Mouse (Mus musculus): ENCODE results near the gene Slc41a2. TPM values are rescaled to one million over a fixed set of nuclear protein-coding genes. Genes with fewer than 3 reads are reported as not detected.

Gene Slc41a2
- polyA plus RNA-seq, 1 experiment, result 11.5 TPM

DNA sequence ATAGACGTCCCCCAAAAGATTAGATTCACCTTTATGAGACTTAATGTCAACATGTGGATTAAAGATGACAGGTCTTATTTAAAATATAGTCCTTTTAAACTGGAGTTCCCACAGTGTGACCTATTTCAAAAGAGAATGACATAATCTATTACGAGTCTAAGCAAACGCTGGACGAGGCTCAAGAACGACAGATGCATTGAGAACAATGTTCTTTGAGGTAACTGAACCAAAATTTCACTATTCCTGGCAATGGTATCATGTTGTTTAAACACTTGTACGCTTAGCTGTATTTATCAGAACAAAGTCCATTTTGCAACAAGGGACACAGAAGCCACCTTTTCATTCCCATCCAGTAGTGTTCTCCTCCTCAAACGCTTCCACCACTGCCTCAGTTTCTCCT, 27.3 kb downstream of the Slc41a2 start:
- Histone ChIP-seq H3K27me3 (ENCODE audit: control insufficient read depth, insufficient read depth, low read length) (no peaks in the 10 kb centered on the region), H3K27ac (ENCODE audit: insufficient read depth, low read depth, low read length) (no peak overlapping the region), H3K4me1 (ENCODE audit: control insufficient read depth, insufficient read depth, insufficient read length, low read length) (peaks cover 3% of the 10 kb centered on the region; the same call in 1 of the 2 replicates), H3K36me3 (ENCODE audit: control insufficient read depth, insufficient read depth, low read length) (peaks cover 7% of the 10 kb centered on the region; the same call in 1 of the 2 replicates), H3K4me3 (ENCODE audit: low read depth, low read length) (no peak overlapping the region)
- TF ChIP-seq CTCF (IDR thresholded peaks at IDR 0.05; ENCODE audit: extremely low read depth, insufficient read length, insufficient replicate concordance, low read depth, low read length) (no peak), POLR2A (IDR thresholded peaks at IDR 0.05; ENCODE audit: low read depth, low read length) (no peak)
- 36% methylated on average over 7 of the region's 7 CpGs for WGBS

- Histone ChIP-seq H3K4me1 (ENCODE audit: control insufficient read depth, insufficient read depth, insufficient read length, low read length) (peaks cover 7% of the 10 kb centered on the region; the same call in 1 of the 2 replicates), H3K27ac (ENCODE audit: insufficient read depth, low read depth, low read length) (peak overlapping the region; percentile 20; the same call in 1 of the 2 replicates), H3K4me3 (ENCODE audit: low read depth, low read length) (no peak overlapping the region), H3K27me3 (ENCODE audit: control insufficient read depth, insufficient read depth, low read length) (no peaks in the 10 kb centered on the region), H3K36me3 (ENCODE audit: control insufficient read depth, insufficient read depth, low read length) (peaks cover 8% of the 10 kb centered on the region)
- TF ChIP-seq CTCF (IDR thresholded peaks at IDR 0.05; ENCODE audit: extremely low read depth, insufficient read length, insufficient replicate concordance, low read depth, low read length), result no peak
- no peak for TF ChIP-seq POLR2A (IDR thresholded peaks at IDR 0.05; ENCODE audit: low read depth, low read length)
- WGBS, result 46% methylated on average over 4 of the region's 4 CpGs
These were observed 36.0 kb downstream of the Slc41a2 start for GRCm38 (mm10) chr10:83301687-83302086.

DNA sequence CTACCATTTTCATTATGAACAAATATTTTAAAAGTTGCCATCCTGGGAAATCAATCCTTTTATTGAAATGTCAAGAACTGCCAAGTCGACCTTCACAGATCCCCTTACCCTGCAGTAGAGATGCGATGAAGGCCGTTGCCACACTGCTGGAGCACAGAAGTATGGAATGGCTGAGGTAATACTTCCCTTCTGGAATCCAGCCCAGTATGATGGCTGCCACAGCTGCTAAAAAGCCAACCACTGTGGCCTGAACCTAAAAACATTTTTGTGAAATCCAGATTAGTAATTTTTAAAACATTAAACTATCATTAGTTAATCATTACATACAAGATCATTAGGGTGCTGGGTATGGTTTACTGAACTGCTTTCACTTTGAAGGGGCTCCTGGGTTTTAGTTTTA, 36.6 kb downstream of the Slc41a2 start:
- peaks cover 7% of the 10 kb centered on the region; the same call in 1 of the 2 replicates for H3K4me1 ChIP-seq (ENCODE audit: control insufficient read depth, insufficient read depth, insufficient read length, low read length)
- 0 out of 2 replicates have a peak overlapping the region, but pooled peaks have one; percentile 20 for H3K27ac ChIP-seq (ENCODE audit: insufficient read depth, low read depth, low read length)
- no peak overlapping the region for H3K4me3 ChIP-seq (ENCODE audit: low read depth, low read length)
- no peaks in the 10 kb centered on the region for H3K27me3 ChIP-seq (ENCODE audit: control insufficient read depth, insufficient read depth, low read length)
- WGBS, result 36% methylated on average over 3 of the region's 3 CpGs
- TF ChIP-seq CTCF (IDR thresholded peaks at IDR 0.05; ENCODE audit: extremely low read depth, insufficient read length, insufficient replicate concordance, low read depth, low read length), result no peak
- no peak for TF ChIP-seq POLR2A (IDR thresholded peaks at IDR 0.05; ENCODE audit: low read depth, low read length)
- peaks cover 8% of the 10 kb centered on the region for H3K36me3 ChIP-seq (ENCODE audit: control insufficient read depth, insufficient read depth, low read length)

DNA sequence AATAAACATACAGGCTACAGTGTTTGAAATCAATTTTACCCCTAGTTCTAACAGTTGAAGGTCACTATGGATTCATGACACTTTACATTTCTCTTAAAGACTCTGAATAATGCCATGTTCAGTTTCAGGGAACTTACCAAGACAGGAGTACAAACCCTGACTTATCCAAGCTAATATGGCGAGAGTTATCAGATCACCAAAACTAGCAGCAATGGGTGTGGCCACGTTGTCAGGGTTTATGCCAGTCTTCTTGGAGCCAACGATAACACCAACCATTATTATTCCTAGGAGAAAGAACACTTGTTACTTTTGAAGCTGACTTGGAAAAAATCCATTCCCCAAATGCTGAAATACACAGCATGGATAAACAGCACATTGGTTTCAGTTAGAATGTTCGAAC, 40.7 kb downstream of the Slc41a2 start:
- no peak overlapping the region for H3K27ac ChIP-seq (ENCODE audit: insufficient read depth, low read depth, low read length)
- H3K4me3 ChIP-seq (ENCODE audit: low read depth, low read length), result no peak overlapping the region
- no peak for TF ChIP-seq POLR2A (IDR thresholded peaks at IDR 0.05; ENCODE audit: low read depth, low read length)
- no peak for TF ChIP-seq CTCF (IDR thresholded peaks at IDR 0.05; ENCODE audit: extremely low read depth, insufficient read length, insufficient replicate concordance, low read depth, low read length)
- peaks cover 7% of the 10 kb centered on the region; the same call in 1 of the 2 replicates for H3K4me1 ChIP-seq (ENCODE audit: control insufficient read depth, insufficient read depth, insufficient read length, low read length)
- H3K27me3 ChIP-seq (ENCODE audit: control insufficient read depth, insufficient read depth, low read length), result no peaks in the 10 kb centered on the region
- 37% methylated on average over 4 of the region's 4 CpGs for WGBS
- H3K36me3 ChIP-seq (ENCODE audit: control insufficient read depth, insufficient read depth, low read length), result peaks cover 8% of the 10 kb centered on the region

DNA sequence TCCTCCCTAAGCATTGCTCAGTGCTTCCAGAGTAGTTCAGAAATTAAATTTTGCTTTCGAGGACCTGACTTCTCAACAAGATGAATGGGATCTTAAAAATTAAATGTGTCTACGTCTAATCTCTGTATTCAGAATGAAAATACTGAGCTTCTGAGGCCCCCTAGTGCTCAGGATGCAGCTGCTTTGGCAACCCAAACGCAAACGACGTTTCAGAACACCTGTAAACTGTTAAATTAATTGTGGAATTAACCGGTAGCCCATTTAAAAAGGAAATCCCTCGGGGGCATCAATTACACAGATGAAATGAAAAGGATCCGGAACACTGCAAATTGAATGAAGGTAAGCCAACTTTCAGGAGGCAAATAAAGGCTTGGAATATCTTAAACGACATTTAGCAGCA, 42.9 kb downstream of the Slc41a2 start:
- Histone ChIP-seq H3K36me3 (ENCODE audit: control insufficient read depth, insufficient read depth, low read length) (peaks cover 7% of the 10 kb centered on the region; the same call in 1 of the 2 replicates), H3K4me3 (ENCODE audit: low read depth, low read length) (no peak overlapping the region), H3K4me1 (ENCODE audit: control insufficient read depth, insufficient read depth, insufficient read length, low read length) (no peaks in the 10 kb centered on the region), H3K27ac (ENCODE audit: insufficient read depth, low read depth, low read length) (no peak overlapping the region), H3K27me3 (ENCODE audit: control insufficient read depth, insufficient read depth, low read length) (no peaks in the 10 kb centered on the region)
- 40% methylated on average over 9 of the region's 9 CpGs for WGBS
- TF ChIP-seq POLR2A (IDR thresholded peaks at IDR 0.05; ENCODE audit: low read depth, low read length) (no peak), CTCF (IDR thresholded peaks at IDR 0.05; ENCODE audit: extremely low read depth, insufficient read length, insufficient replicate concordance, low read depth, low read length) (no peak)

DNA sequence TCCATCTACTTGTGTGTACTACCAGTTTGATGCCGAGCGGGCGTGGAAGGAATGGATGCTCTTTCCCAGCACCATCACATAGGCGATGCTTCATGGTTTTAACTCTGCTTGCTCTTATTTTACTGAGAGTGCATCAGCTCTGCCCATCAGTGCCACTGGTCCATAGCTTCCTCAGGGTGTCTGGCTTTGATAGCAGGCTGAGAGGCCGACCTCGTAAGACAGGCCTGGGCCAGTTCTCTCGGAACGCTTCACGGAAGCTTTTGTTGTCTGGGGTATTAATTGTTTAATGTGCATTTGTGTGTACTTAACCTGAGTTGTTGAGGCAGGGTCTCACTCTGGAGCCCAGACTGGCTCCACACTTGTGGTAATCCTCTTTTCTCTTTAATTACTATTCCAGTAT, 44.3 kb downstream of the Slc41a2 start:
- H3K4me3 ChIP-seq (ENCODE audit: low read depth, low read length), result no peak overlapping the region
- no peaks in the 10 kb centered on the region for H3K4me1 ChIP-seq (ENCODE audit: control insufficient read depth, insufficient read depth, insufficient read length, low read length)
- H3K27ac ChIP-seq (ENCODE audit: insufficient read depth, low read depth, low read length), result no peak overlapping the region
- WGBS, result 91% methylated on average over 9 of the region's 9 CpGs
- no peaks in the 10 kb centered on the region for H3K27me3 ChIP-seq (ENCODE audit: control insufficient read depth, insufficient read depth, low read length)
- peaks cover 5% of the 10 kb centered on the region; the same call in 1 of the 2 replicates for H3K36me3 ChIP-seq (ENCODE audit: control insufficient read depth, insufficient read depth, low read length)
- TF ChIP-seq CTCF (IDR thresholded peaks at IDR 0.05; ENCODE audit: extremely low read depth, insufficient read length, insufficient replicate concordance, low read depth, low read length) (no peak), POLR2A (IDR thresholded peaks at IDR 0.05; ENCODE audit: low read depth, low read length) (no peak)

- Histone ChIP-seq H3K27me3 (ENCODE audit: control insufficient read depth, insufficient read depth, low read length) (no peaks in the 10 kb centered on the region), H3K4me1 (ENCODE audit: control insufficient read depth, insufficient read depth, insufficient read length, low read length) (no peaks in the 10 kb centered on the region), H3K36me3 (ENCODE audit: control insufficient read depth, insufficient read depth, low read length) (peaks cover 6% of the 10 kb centered on the region; the same call in 1 of the 2 replicates), H3K27ac (ENCODE audit: insufficient read depth, low read depth, low read length) (no peak overlapping the region), H3K4me3 (ENCODE audit: low read depth, low read length) (no peak overlapping the region)
- TF ChIP-seq POLR2A (IDR thresholded peaks at IDR 0.05; ENCODE audit: low read depth, low read length) (no peak), CTCF (IDR thresholded peaks at IDR 0.05; ENCODE audit: extremely low read depth, insufficient read length, insufficient replicate concordance, low read depth, low read length) (no peak)
- WGBS, result 70% methylated on average over 11 of the region's 11 CpGs
These were observed 46.0 kb downstream of the Slc41a2 start for GRCm38 (mm10) chr10:83291731-83292130.

Data from small intestine, adult 2 months (tissue).